Mouse (Mus musculus) cortical plate, adult 2 months (tissue): ENCODE data around the gene Efnb1. TPM values are rescaled to one million over a fixed set of nuclear protein-coding genes. Genes with fewer than 3 reads are reported as not detected.

ENCODE experiments used
- H3K27ac ChIP-seq: fragments of 200-500 bp; 2 replicates; pipeline ENCODE4 v1.5.1; 2012; ENCODE audit warnings: low read length, control low read depth, inconsistent platforms; ENCODE audit not compliant: insufficient read depth
- H3K4me1 ChIP-seq: fragments of 200-500 bp; 2 replicates; pipeline ENCODE4 v1.6.1; 2011; ENCODE audit warnings: low read length; ENCODE audit not compliant: control insufficient read depth, insufficient read depth
- H3K4me3 ChIP-seq: fragments of 200-500 bp; 2 replicates; pipeline ENCODE4 v1.5.1; 2011; ENCODE audit warnings: mild to moderate bottlenecking, low read length, control low read depth; ENCODE audit not compliant: insufficient read depth
- CTCF ChIP-seq: fragments of 200-500 bp; IDR thresholded peaks from 2 replicates; pipeline ENCODE4 v1.5.1; 2011; ENCODE audit warnings: mild to moderate bottlenecking, control low read depth, low read length; ENCODE audit not compliant: insufficient read depth; ENCODE audit errors: extremely low read depth
- POLR2A ChIP-seq: fragments of 200-500 bp; IDR thresholded peaks from 2 replicates; pipeline ENCODE4 v1.6.1; 2011; ENCODE audit warnings: mild to moderate bottlenecking, low read length, control low read depth; ENCODE audit not compliant: insufficient read depth; ENCODE audit errors: extremely low read depth
- polyA plus RNA-seq: library from polyadenylated mRNA; depleted of rRNA; stranded (reverse); fragments of >200 nt; gene quantifications from 2 replicates; pipeline ENCODE4 v1.2.3, GENCODE M21; 2012

Gene Efnb1
- polyA plus RNA-seq, 1 experiment = 8.3 TPM

GRCm38 (mm10) chrX:99152141-99152540 is 16.2 kb downstream of the Efnb1 start:
- TF ChIP-seq POLR2A (no peak), CTCF (no peak)
- Histone ChIP-seq H3K27ac (no peak overlapping the region), H3K4me1 (no peaks in the 10 kb centered on the region), H3K4me3 (no peak overlapping the region)

GRCm38 (mm10) chrX:99152566-99153265 is 16.8 kb downstream of the Efnb1 start:
- no peak overlapping the region for H3K27ac ChIP-seq
- no peak overlapping the region for H3K4me3 ChIP-seq
- no peaks in the 10 kb centered on the region for H3K4me1 ChIP-seq
- TF ChIP-seq CTCF (no peak), POLR2A (no peak)

- H3K4me3 ChIP-seq = no peak overlapping the region
- H3K4me1 ChIP-seq = no peaks in the 10 kb centered on the region
- no peak overlapping the region for H3K27ac ChIP-seq
- TF ChIP-seq CTCF = no peak
- TF ChIP-seq POLR2A = no peak
Measured at GRCm38 (mm10) chrX:99153266-99153646, 17.3 kb downstream of the Efnb1 start.

GRCm38 (mm10) chrX:99154358-99154757 is 18.4 kb downstream of the Efnb1 start:
- TF ChIP-seq POLR2A (no peak), CTCF (no peak)
- Histone ChIP-seq H3K4me1 (no peaks in the 10 kb centered on the region), H3K4me3 (no peak overlapping the region), H3K27ac (no peak overlapping the region)

- no peak overlapping the region for H3K27ac ChIP-seq
- H3K4me1 ChIP-seq = no peaks in the 10 kb centered on the region
- TF ChIP-seq CTCF (no peak), POLR2A (no peak)
- H3K4me3 ChIP-seq = no peak overlapping the region
Measured at GRCm38 (mm10) chrX:99159020-99159419, 23.1 kb downstream of the Efnb1 start.

GRCm38 (mm10) chrX:99164111-99164510 is 28.2 kb downstream of the Efnb1 start:
- H3K4me3 ChIP-seq = no peak overlapping the region
- TF ChIP-seq CTCF = no peak
- no peak for TF ChIP-seq POLR2A
- H3K4me1 ChIP-seq = no peaks in the 10 kb centered on the region
- H3K27ac ChIP-seq = no peak overlapping the region

- Histone ChIP-seq H3K4me3 (no peak overlapping the region), H3K4me1 (no peaks in the 10 kb centered on the region), H3K27ac (no peak overlapping the region)
- no peak for TF ChIP-seq CTCF
- TF ChIP-seq POLR2A = no peak
Measured at GRCm38 (mm10) chrX:99164855-99165368, 29.0 kb downstream of the Efnb1 start.

- no peaks in the 10 kb centered on the region for H3K4me1 ChIP-seq
- H3K27ac ChIP-seq = no peak overlapping the region
- no peak overlapping the region for H3K4me3 ChIP-seq
- TF ChIP-seq CTCF = no peak
- TF ChIP-seq POLR2A = no peak
Measured at GRCm38 (mm10) chrX:99167014-99167413, 31.1 kb downstream of the Efnb1 start.

GRCm38 (mm10) chrX:99167550-99167949 is 31.6 kb downstream of the Efnb1 start:
- Histone ChIP-seq H3K4me1 (no peaks in the 10 kb centered on the region), H3K27ac (no peak overlapping the region), H3K4me3 (no peak overlapping the region)
- no peak for TF ChIP-seq POLR2A
- TF ChIP-seq CTCF = no peak

GRCm38 (mm10) chrX:99172301-99172700 is 36.4 kb downstream of the Efnb1 start:
- no peak overlapping the region for H3K4me3 ChIP-seq
- no peaks in the 10 kb centered on the region for H3K4me1 ChIP-seq
- H3K27ac ChIP-seq = no peak overlapping the region
- TF ChIP-seq POLR2A (no peak), CTCF (no peak)

GRCm38 (mm10) chrX:99185081-99185596 is 49.2 kb downstream of the Efnb1 start:
- Histone ChIP-seq H3K27ac (no peak overlapping the region), H3K4me1 (no peaks in the 10 kb centered on the region), H3K4me3 (no peak overlapping the region)
- TF ChIP-seq POLR2A (no peak), CTCF (no peak)
